Comparison of ENCODE assay signal across 9 mouse cellular contexts in genomic region chr1:89400734-89401202, GRCm38 (mm10). TPM values are rescaled to one million over a fixed set of nuclear protein-coding genes. Genes with fewer than 3 reads are reported as not detected.
DNase-seq lines count a peak whose midpoint lies in the region.
"Had no signal": no experiment of that assay in that cellular context is flagged by ENCODE, and none has a peak within 500 bp of the region (broad histone marks: within the 10 kb centered on the region; RNA-seq: fewer than 3 reads in every experiment).

No protein-coding gene starts in this region.

- DNase-seq in cerebellum, postnatal 10 days: peak; percentile 33 to 44
- DNase-seq in cerebellum, postnatal 36 days: no peak
- DNase-seq in embryo, embryonic 9.5 days (ENCODE audit: extremely low spot score): peak; percentile 48
- DNase-seq in layer of hippocampus, adult 9-10 months (ENCODE audit: low spot score): peak; percentile 17
- peak; percentile 59 for DNase-seq in neural tube, embryonic 10.5 days (ENCODE audit: extremely low spot score, low spot score)
- DNase-seq in adrenal gland, adult 2 months: no peak
- DNase-seq in T-cell, adult 2 months (ENCODE audit: low spot score): no peak
- no peak for DNase-seq in kidney, adult 9 months
- DNase-seq: cerebellum, adult 9-10 months had no signal

RNA-seq across cellular contexts. Expression of gene Agap1, which starts 53.8 kb away (rescaled TPM):
- total RNA-seq in adrenal gland, adult 2 months (2021): 10 to 100 TPM; 46.2 to 61.6 TPM
- 11.3 and 15.5 TPM in 2 replicates for polyA plus RNA-seq in adrenal gland, adult 2 months (2012; rRNA removed)

Comparison
In these comparisons a context has a peak if more than half of its experiments do, and no peak if none do; other contexts are left out.
1. DNase-seq: peak in cerebellum, postnatal 10 days (2 of 2), embryo, embryonic 9.5 days (single experiment), layer of hippocampus, adult 9-10 months (single experiment) and neural tube, embryonic 10.5 days (single experiment); none in cerebellum, postnatal 36 days (0 of 2), adrenal gland, adult 2 months (single experiment), T-cell, adult 2 months (single experiment) and kidney, adult 9 months (single experiment).